Mouse (Mus musculus): ENCODE measurements around the gene Tmeff1.

Tmeff1 gene

GRCm38 (mm10) chr4:48564962-48565361 is 20.0 kb upstream of the Tmeff1 start:
- no peak for DNase-seq (ENCODE audit: extremely low spot score, low read depth, low spot score)

GRCm38 (mm10) chr4:48576361-48576760 is 8.6 kb upstream of the Tmeff1 start:
- DNase-seq (ENCODE audit: extremely low spot score, low read depth, low spot score): no peak

- no peak for DNase-seq (ENCODE audit: extremely low spot score, low read depth, low spot score)
Measured at GRCm38 (mm10) chr4:48577831-48578230, 7.1 kb upstream of the Tmeff1 start.

- DNase-seq (ENCODE audit: extremely low spot score, low read depth, low spot score): no peak
Measured at GRCm38 (mm10) chr4:48578399-48578798, 6.6 kb upstream of the Tmeff1 start.

GRCm38 (mm10) chr4:48579475-48580110 is 5.4 kb upstream of the Tmeff1 start:
- no peak for DNase-seq (ENCODE audit: extremely low spot score, low read depth, low spot score)

GRCm38 (mm10) chr4:48581201-48581600 is 3.8 kb upstream of the Tmeff1 start:
- no peak for DNase-seq (ENCODE audit: extremely low spot score, low read depth, low spot score)

GRCm38 (mm10) chr4:48581993-48582392 is 3.0 kb upstream of the Tmeff1 start:
- no peak for DNase-seq (ENCODE audit: extremely low spot score, low read depth, low spot score)

- DNase-seq (ENCODE audit: extremely low spot score, low read depth, low spot score): no peak
Measured at GRCm38 (mm10) chr4:48582941-48583340, 2.0 kb upstream of the Tmeff1 start.

- DNase-seq (ENCODE audit: extremely low spot score, low read depth, low spot score): peak; percentile 35
Measured at GRCm38 (mm10) chr4:48585241-48586098, 496 bp downstream of the Tmeff1 start.

- DNase-seq (ENCODE audit: extremely low spot score, low read depth, low spot score): peak; percentile 49
Measured at GRCm38 (mm10) chr4:48586099-48586821, 1.3 kb downstream of the Tmeff1 start.

GRCm38 (mm10) chr4:48587526-48587925 is 2.6 kb downstream of the Tmeff1 start:
- DNase-seq (ENCODE audit: extremely low spot score, low read depth, low spot score): no peak

GRCm38 (mm10) chr4:48588576-48588975 is 3.6 kb downstream of the Tmeff1 start:
- no peak for DNase-seq (ENCODE audit: extremely low spot score, low read depth, low spot score)

GRCm38 (mm10) chr4:48590862-48591261 is 5.9 kb downstream of the Tmeff1 start:
- no peak for DNase-seq (ENCODE audit: extremely low spot score, low read depth, low spot score)

- no peak for DNase-seq (ENCODE audit: extremely low spot score, low read depth, low spot score)
Measured at GRCm38 (mm10) chr4:48591390-48591789, 6.4 kb downstream of the Tmeff1 start.

GRCm38 (mm10) chr4:48592328-48592727 is 7.4 kb downstream of the Tmeff1 start:
- no peak for DNase-seq (ENCODE audit: extremely low spot score, low read depth, low spot score)

- no peak for DNase-seq (ENCODE audit: extremely low spot score, low read depth, low spot score)
Measured at GRCm38 (mm10) chr4:48592844-48593243, 7.9 kb downstream of the Tmeff1 start.

GRCm38 (mm10) chr4:48596111-48596510 is 11.1 kb downstream of the Tmeff1 start:
- no peak for DNase-seq (ENCODE audit: extremely low spot score, low read depth, low spot score)

GRCm38 (mm10) chr4:48605650-48606049 is 20.7 kb downstream of the Tmeff1 start:
- DNase-seq (ENCODE audit: extremely low spot score, low read depth, low spot score): no peak

GRCm38 (mm10) chr4:48609485-48609884 is 24.5 kb downstream of the Tmeff1 start:
- DNase-seq (ENCODE audit: extremely low spot score, low read depth, low spot score): no peak

GRCm38 (mm10) chr4:48610251-48610650 is 25.3 kb downstream of the Tmeff1 start:
- DNase-seq (ENCODE audit: extremely low spot score, low read depth, low spot score): no peak

- DNase-seq (ENCODE audit: extremely low spot score, low read depth, low spot score): no peak
Measured at GRCm38 (mm10) chr4:48615483-48615882, 30.5 kb downstream of the Tmeff1 start.

GRCm38 (mm10) chr4:48617201-48617600 is 32.2 kb downstream of the Tmeff1 start:
- DNase-seq (ENCODE audit: extremely low spot score, low read depth, low spot score): no peak
